Mouse (Mus musculus) left cerebral cortex, postnatal 25 days (tissue): ENCODE measurements at regions not wholly inside any gene's neighbourhood (a gene's known extent, or its start where the extent isn't known, plus 50 kb on each side); places are given as distances from the start of the nearest gene placed in this dataset.

Experiments
- DNase-seq, 2 experiments: peaks; one replicate each; pipeline ENCODE4 v3.0.0; 2022; ENCODE audit warnings: low spot score in 2 of 2, mixed read lengths in 1 of 2
- intact Hi-C: fragments of 180-260 bp; cut with DNase I; formaldehyde crosslinking; loops from one replicate; pipeline ENCODE4 v1.15.1; 2025

DNA sequence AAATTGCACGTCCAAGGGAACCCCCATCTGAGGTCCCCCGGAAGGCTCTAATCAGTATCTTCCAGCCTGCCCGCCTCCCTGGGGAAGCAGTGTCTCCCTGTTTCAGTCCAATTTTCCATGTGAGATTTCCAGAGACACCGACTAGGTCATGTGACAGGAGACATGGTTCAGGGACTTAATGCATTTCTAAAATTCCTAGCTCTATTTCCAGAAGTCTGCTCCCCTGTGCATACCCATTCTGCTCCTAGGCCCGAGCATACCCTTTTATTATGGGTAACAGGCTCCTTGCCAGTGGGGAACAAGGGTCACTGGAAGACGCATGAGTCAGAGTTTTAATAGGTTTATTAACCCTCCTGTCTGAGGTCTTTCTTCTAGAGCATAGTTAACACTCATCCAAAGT lies 263.6 kb downstream of the Dysf start:
- intact Hi-C loops: no loop called here
- no peak for DNase-seq

DNA sequence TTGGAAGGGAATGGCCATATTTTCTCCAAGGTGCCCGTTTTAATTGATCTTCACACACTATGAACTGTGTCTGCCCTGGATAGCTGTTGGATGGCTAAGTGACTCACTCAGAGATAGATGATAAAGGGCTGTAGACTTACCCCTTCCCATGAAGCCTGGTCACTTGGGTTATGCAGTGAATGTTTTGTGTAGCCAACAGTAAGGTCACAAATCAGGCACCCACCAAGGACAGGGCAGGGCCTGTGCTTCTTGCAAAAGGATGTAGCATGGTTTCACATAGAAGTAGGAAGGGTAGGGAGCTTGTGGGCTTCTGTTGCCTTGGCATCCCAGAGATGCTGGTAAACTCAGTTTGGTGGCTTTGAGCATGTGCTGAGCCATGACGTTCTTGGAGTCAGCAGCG lies 263.1 kb downstream of the Dysf start:
- no peak for DNase-seq
- intact Hi-C loops: no loop called here

DNA sequence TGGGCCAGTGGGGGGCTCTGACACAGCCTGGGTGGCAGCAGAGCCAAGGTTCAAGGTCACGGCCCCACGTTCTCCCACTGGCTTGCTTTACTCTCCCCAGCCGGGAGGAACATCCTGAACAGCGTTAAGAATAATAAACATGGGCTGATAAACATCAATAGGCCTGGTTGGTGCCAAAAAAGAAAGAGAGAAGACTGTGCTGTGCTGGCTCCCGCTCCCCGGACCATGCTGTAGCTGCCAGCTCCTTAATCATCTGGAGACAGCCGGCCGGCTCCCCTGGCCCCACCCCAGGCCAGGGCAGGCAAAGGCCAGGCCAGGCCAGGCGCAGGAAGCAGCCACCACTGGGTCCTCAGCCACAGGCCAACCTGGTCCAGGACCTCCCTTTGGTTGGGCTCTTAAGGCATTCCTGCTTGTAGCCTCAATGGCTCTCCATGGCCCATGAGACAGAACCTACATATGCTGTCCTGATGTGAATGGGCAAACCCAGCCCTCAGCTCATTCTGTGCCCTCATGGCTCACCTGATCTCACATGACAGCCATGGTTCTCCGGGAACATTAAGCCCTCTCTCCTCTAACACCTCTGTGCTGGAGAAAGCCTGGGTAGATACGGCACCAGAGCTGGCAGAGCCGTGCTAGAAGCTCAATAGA lies 262.3 kb downstream of the Dysf start:
- intact Hi-C loops: no loop called here
- no peak for DNase-seq

DNA sequence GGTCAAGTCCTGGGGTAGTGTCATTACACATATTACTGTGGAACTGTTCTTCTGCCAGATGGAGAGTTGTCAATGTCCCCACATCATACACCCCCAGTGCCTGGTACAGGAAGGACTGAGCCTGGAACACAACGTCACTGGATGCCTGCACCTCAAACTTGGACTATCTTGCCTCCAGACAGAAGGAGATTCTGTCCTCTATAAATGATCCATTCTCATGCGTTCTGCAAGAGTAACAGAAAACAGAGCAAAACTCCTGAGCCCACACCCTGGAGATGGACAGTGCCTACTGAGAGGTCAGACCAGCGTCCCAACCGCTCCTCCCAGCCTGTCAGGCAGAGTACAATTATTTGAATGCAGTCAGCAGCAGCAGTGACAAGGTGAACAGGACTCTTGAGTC lies 261.1 kb downstream of the Dysf start:
- DNase-seq: no peak
- intact Hi-C loops: no loop called here

DNA sequence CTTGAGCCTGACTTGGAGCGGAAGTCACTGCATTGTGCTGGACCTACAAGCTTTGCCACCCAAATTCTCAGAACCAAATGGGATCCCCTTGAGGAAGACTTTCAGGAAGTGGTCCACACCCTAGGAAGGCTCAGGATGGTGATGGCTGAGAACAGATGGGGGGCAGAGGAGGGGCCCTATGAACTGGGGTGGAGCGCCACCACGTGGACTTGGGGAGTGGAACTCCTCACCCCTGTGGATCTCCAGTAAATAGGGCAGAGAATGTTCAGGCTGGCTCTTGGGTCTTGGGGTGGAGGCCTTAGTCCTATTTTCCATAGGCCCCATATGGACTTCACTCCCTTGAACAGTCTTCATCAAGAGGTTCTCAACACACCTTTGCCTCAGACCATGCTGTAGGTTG lies 260.6 kb downstream of the Dysf start:
- DNase-seq: no peak
- intact Hi-C loops: no loop called here

DNA sequence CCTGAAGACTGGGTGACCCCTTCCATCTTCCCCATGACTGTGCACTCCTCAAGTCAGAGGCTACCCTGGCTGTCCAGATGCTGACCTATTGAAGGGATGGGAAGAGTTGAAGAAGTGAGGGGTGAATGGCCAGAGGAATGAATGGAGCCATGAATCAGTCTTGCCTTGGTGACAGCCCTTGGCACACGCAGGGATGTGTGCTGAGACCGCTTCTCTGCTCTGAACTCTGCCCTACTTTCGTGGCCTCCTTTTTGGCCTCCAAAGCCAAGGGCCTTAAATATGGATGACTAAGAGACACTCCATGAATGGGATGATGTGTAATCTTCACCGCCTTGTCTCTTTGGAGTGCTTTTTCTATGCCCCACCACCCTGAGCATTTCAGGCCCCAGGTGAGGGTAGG lies 259.7 kb downstream of the Dysf start:
- intact Hi-C loops: no loop called here
- DNase-seq: no peak

DNA sequence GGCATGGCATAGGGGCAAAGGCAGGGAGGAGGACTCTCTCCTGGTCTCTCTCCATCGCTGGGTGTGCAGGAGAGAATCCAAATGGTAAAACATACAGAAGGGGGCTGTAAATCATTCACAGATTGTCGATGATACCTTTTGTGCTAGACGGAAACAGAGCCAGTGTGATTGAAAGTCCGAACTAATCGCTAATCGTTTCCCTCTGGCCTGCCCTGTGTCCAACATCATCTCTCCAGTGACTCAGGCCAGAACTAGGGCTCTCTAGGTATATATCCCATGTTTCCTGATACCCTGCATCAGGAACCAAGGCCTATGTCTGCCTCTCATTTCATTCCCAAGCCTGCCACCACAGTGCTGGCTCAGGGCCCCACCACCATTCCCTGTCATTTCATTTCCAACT lies 259.1 kb downstream of the Dysf start:
- no peak for DNase-seq
- intact Hi-C loops: no loop called here

DNA sequence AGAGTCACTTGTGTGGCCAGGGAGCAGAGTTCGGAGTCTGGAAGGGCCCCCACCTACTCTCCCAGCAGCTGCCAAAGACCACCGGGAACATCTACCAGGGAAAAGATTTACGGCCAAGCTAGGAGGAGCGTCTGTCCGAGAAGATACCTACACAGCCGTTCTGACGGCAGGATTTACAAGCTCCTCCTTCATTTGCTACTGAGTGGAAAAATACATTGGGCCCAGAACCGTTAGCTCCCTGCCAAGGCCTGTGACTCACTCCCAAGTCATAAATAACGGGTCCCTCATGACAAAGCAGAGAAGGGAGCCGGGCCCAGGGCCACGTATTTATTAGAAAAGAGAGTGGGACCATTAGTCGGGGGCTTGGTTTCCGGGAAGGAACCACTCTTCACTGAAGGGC lies 258.3 kb downstream of the Dysf start:
- DNase-seq: peak in 1 of 2 experiments; percentile 53
- intact Hi-C loops: no loop called here

DNA sequence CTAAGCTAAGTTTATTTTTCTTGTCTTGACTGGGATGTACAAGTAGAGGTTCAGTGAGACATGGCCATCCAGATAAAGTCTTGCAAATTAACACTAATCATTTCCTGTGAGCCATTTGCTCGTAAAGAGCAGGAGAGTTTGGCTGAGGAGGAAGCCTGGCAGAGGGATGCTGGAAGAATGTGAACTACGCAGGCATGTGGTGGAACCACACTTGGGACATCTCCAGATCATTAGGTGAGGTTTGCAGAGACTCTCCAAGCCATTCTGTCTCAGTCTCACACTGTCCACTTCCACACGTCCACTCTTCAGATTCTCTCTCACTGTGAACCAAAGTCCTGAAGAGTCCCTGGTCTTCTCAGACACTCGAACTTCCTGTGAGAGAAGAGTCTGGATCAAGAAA lies 256.3 kb downstream of the Dysf start:
- intact Hi-C loops: no loop called here

DNA sequence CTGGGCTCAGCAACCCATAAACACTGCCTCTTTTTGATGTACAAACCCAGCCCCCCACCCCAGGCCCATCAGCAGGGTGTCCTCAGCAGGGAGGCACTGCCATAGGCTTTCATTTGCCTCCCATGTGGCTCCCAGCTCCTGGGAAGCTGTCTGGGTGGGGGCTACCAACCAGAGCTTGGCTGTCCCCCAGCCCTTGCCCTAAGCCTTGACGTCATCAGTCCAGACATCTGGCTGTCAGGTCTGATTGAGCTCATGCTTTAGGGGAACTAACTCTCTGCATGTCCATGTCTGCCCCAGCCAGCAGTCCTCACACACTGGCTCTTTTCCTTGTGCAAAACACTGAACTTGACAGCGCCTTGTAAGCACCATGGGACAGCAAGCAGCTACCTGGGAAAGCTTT lies 255.3 kb downstream of the Dysf start:
- intact Hi-C loops: no loop called here

More for the DNA sequence above, 256.3 kb downstream of the Dysf start:
- no peak for DNase-seq

DNA sequence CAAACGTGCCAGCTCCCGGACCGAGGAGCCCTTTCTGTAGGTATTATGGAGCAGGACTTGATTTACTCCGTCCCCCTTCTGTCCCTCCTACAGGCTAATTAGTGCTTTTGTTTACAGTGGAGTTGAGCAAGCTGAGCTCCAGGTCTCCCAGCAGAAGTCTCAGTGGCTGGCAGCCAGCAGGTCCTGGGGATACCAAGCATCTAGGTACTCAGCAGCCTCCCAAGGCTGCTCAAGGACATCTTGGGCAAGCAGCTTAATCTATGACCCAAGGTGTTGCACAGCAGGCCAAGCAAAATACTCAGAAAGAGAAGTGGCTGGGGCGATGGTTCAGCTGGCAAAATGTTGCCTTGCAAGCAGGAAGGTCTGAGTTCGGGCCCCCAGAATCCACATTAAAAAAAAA lies 254.4 kb downstream of the Dysf start:
- DNase-seq: no peak
- intact Hi-C loops: no loop called here

More for the DNA sequence above, 255.3 kb downstream of the Dysf start:
- DNase-seq: no peak

DNA sequence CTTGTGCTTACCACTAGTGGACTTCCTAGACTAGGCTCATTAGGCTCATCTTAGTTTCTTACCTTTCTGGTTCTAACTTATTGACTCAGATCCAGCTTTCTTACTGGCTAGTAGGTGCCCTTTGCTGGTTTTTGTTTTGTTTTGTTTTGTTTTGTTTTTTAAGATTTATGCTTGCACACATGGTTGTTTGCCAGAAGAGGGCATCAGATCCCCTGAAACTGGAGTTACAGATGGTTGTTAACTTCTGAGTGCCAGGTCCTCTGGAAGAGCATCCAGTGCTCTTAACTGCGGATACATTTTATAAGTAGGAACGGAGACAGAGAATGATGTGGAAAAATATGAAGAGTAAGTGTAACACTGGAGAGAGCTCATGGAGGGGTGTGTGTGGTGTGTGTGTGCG lies 253.1 kb downstream of the Dysf start:
- intact Hi-C loops: no loop called here
- DNase-seq: no peak
